Comparison of ENCODE assay signal across 8 mouse cellular contexts in genomic region chr5:138473601-138474000, GRCm38 (mm10). TPM values are rescaled to one million over a fixed set of nuclear protein-coding genes. Genes with fewer than 3 reads are reported as not detected.
DNase-seq lines count a peak whose midpoint lies in the region; ATAC-seq and TF ChIP-seq lines count a peak whose summit lies in the region.

No protein-coding gene starts in this region.

- no peaks in the 10 kb centered on the region for H3K27me3 ChIP-seq in testis, adult 2 months (ENCODE audit: control insufficient read depth, insufficient read depth, low read length)

- peak; percentile 6 to 11 for DNase-seq in frontal cortex, postnatal 25 days (ENCODE audit: low spot score in 2 of 2)
- DNase-seq in urinary bladder, postnatal 25 days (ENCODE audit: low spot score) = peak; percentile 46
- no peak for DNase-seq in urinary bladder, postnatal 10 days (ENCODE audit: low spot score)
- peak; percentile 74 to 83 for DNase-seq in cerebellum, postnatal 14 days
- peak; percentile 49 for DNase-seq in kidney, adult 9 months
- DNase-seq in lung, postnatal 4 days = peak; percentile 30 to 55

- H3K4me1 ChIP-seq in testis, adult 2 months (ENCODE audit: control insufficient read depth, insufficient read depth, low read length) = no peaks in the 10 kb centered on the region

- TF ChIP-seq POLR2A in testis, adult 2 months (IDR thresholded peaks at IDR 0.05; ENCODE audit: control insufficient read depth, low read depth, low read length) = no peak

- no peak for ATAC-seq in frontal cortex, adult (ENCODE audit: low TSS enrichment)

- no peak overlapping the region for H3K4me3 ChIP-seq in testis, adult 2 months (ENCODE audit: control insufficient read depth, low read depth, low read length)

- H3K36me3 ChIP-seq in testis, adult 2 months (ENCODE audit: control insufficient read depth, insufficient read depth, low read length) = no peaks in the 10 kb centered on the region

- no peak overlapping the region for H3K27ac ChIP-seq in testis, adult 2 months (ENCODE audit: control insufficient read depth, insufficient read depth, low read depth, low read length)

- peak; percentile 88; the same call in 1 of the 2 replicates for TF ChIP-seq CTCF in testis, adult 2 months (IDR thresholded peaks at IDR 0.05; ENCODE audit: control insufficient read depth, insufficient read depth, insufficient replicate concordance, low read depth, low read length)

RNA-seq across cellular contexts. Expression of gene Zfp157, which starts 32.3 kb away (rescaled TPM):
- polyA plus RNA-seq in testis, adult 2 months (2012; rRNA removed) = 2.5 and 2.9 TPM in 2 replicates
